Mouse (Mus musculus): ENCODE measurements around the gene Zfp534.
"Not testable (repeated sequence)": the region's sequence is repeated elsewhere in the genome, so short reads cannot be mapped to it uniquely, and the experiment has no call there.

- not testable (repeated sequence) for TF ChIP-seq POLR2A (IDR thresholded peaks at IDR 0.05; ENCODE audit: borderline replicate concordance, extremely low read depth, low read depth, low read length); CTCF (IDR thresholded peaks at IDR 0.05; ENCODE audit: insufficient read depth, low read length)
Observed at GRCm38 (mm10) chr4:147746255-147746654, 43.9 kb upstream of the Zfp534 start.

Data from lung, adult 2 months (tissue).